Mouse (Mus musculus) E14TG2a.4 (cell line): ENCODE measurements at regions not wholly inside any gene's neighbourhood (a gene's known extent, or its start where the extent isn't known, plus 50 kb on each side); places are given as distances from the start of the nearest gene placed in this dataset.

Experiments used
- CTCF ChIP-seq: conservative IDR thresholded peaks from 2 replicates; pipeline ENCODE4 v1.5.1; 2014; ENCODE audit warnings: low read length
- POU5F1 ChIP-seq: IDR thresholded peaks from 2 replicates; pipeline ENCODE4 v1.6.1; 2014; ENCODE audit warnings: low read length, borderline replicate concordance

DNA sequence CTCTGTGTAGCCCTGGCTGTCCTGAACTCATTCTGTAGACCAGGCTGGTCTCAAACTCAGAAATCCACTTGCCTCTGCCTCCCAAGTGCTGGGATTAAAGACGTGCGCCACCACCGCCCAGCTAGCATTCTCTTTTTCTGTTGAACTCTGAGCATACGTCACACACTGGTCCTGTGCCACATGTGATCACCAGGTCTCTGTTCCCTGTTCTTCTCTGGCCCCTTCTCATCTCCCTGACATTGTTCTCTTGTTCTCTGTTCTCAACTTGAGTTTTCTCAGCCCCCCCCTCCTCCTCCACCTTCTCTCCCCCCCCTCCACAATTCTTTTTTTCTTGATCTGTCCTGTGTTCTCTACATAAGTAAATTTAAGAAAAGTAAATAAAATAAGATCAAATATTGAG, 153.1 kb downstream of the Irs2 start:
- TF ChIP-seq CTCF (no peak), POU5F1 (no peak)
